Mouse (Mus musculus): Measurements from ENCODE around the gene Nop9.
A peak's percentile ranks its signal among the peaks of the same experiment; 100 is the strongest.

Nop9 gene

DNA sequence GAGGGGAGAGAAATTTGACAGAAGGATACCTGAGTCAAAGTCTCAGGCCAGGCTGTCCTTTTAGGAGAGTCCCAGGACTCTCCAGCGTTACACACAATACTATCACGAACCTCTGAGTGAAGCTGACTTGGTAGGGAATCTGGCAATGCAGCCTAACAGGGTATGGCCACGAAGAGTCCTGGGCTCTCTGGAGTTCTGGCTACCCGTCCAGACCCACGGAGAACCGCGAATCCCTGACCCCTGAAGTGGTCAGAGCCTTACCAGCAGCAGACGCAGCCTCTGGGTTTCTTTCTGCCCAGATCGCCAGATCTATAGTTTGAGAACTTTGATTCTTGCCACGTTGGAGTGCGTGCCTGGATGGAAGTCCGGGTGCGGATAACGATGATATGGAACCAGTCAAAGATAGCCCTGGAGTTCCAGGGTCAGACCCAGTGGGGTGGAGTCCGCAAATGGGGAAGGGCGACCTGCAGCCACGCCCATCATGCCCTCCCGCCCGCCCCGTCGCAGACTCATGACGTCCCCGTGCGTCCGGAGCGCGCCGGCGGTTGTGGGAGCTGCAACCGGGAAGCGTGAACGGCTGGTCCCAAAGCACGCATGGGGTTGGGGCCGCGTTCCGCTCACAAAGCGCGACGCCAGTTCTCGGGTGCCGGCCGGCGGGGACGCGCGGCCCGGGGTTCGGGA, at the start of gene Nop9, which contains the start of gene Dhrs1:
Gene Nop9, plus strand, starts transcription at position 514 of the 681 bp plus-strand sequence.
Gene Dhrs1, minus strand, starts transcription at position 511 of the 681 bp plus-strand sequence.
- DNase-seq (ENCODE audit: low read depth, low spot score), result peak; percentile 90

DNA sequence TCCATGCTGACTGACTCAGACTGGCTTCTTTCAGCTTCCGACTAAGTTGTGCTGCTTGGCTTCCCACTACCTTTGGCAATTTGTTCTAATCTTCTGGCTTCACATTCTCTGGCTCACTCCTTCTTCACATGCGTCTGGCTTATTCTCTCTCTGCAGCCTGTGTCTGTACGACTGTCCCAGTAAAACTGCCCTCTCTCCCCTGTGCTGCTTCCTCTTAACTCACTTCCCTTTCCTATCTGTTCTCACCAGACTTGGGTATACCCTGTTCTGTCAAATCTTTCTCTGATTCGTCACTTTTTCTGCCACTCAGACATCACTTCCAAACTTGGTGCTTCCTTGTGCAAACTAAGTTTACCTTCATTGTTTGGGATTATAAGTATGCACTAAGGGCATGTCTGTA, 48.3 kb upstream of the Nop9 start:
- DNase-seq (ENCODE audit: low read depth, low spot score), result no peak

- DNase-seq (ENCODE audit: low read depth, low spot score), result no peak
Observed at GRCm38 (mm10) chr14:55701131-55701530, 44.4 kb upstream of the Nop9 start.

GRCm38 (mm10) chr14:55702761-55703160, 42.7 kb upstream of the Nop9 start:
- peak; percentile 50 for DNase-seq (ENCODE audit: low read depth, low spot score)

DNA sequence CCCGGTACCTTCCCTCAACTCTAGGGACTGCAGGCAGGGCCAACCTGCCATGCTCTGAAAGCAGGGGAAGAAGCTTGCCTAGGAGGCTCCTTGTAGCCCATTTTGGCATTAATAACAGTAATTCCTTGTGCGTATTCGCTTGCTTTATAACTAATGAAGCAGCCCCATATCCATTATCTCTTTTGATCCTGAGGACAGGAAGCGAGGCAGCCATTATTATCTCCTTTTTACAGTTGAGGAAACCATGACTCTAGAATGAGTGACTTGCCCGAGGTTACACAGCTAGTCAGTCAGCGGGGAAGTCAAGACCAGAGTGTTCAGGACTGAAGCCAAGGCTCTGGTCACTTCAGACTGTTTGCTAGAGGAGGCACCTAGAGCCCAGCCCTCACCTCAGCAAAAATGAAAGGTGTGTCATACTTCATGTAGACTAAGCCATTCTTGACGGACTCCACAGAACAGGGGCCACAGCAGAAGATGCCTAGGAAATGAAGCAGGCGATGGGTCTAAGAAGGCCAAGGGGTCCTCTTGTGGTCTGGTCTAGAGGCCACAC, 39.4 kb upstream of the Nop9 start:
- DNase-seq (ENCODE audit: low read depth, low spot score), result no peak

- DNase-seq (ENCODE audit: low read depth, low spot score), result no peak
Observed at GRCm38 (mm10) chr14:55707397-55707796, 38.1 kb upstream of the Nop9 start.

- DNase-seq (ENCODE audit: low read depth, low spot score), result peak; percentile 99
Observed at GRCm38 (mm10) chr14:55709509-55709908, 36.0 kb upstream of the Nop9 start.

DNA sequence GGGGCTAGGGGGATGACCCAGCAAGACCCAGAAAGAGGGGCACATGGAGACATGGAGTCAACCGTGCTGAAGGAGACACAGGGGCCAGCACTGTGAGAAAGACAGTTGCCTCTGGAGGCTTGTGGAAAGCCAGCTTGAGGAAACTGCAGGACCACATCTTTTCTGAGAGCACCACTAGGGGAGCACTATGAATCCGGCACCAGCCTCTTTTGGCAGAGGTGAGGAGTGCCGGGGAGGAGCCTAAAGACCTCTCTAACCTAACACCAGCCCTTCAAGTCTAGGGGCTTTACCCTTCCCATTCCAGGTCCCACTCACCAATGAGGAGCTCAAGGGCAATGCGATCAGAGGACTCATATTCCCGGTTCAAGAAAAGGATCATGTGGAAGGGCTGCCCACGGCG, 33.7 kb upstream of the Nop9 start:
- DNase-seq (ENCODE audit: low read depth, low spot score), result peak; percentile 84

DNA sequence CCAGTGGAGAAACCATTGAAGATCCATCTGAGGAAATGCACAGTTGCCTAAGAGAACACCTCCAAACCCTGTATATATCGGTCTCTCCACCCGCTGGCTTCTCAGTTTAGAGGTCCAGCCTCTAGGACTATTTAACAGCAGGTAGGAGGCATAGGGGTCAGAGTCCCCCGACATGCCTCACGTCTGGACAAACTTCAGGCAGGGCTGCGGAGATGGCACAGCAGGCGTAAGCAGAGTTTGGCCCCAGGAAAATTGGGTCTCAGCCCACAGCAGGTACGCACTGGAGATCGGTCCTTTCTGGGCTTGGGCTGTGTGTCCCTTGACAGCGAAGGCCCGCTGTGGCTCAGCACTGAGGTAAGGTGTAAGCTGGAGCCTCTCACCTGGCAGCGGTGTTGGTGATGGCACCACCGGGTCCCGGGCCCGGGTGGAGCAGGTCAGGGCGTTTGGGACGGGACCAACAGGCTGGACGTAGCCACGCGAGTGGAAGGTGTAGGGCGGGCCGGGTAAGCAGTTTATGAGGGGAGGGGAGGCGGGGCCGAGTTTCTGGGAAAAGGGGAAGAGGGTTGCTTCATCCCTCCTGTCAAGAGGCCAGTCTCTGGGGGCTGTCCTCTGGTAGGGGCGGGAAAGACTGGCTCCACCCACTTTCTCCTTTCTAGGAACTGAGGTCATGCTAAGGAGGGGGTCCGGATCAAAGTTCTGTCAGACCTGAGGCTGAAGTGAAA, 32.3 kb upstream of the Nop9 start:
- DNase-seq (ENCODE audit: low read depth, low spot score), result peak; percentile 90

GRCm38 (mm10) chr14:55713729-55714122, 31.8 kb upstream of the Nop9 start, which contains the start of gene Tgm1:
Gene Tgm1, minus strand, starts transcription at chr14:55713926.
- DNase-seq (ENCODE audit: low read depth, low spot score), result no peak

- DNase-seq (ENCODE audit: low read depth, low spot score), result peak; percentile 70
Observed at GRCm38 (mm10) chr14:55714893-55715292, 30.6 kb upstream of the Nop9 start.

DNA sequence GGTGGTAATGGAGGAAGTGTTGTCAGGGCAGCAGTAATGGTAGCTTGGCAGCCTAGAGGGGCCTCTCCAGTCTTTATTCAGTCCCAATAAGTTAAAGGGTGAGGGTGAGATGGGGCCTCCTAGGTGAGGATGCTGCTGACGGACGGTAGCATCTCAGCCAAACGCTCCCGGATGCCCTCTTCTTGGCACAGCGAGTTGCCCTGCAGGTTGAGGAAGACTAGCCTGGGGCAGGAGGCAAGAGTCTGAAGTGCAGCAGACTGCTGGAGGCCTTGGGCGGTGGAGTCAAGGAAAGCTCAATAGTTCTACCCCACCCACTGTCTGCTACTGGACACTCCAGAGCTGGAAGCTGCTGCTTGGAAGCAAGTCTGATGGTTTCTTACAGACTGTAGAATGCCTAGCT, 29.2 kb upstream of the Nop9 start:
- DNase-seq (ENCODE audit: low read depth, low spot score), result no peak

DNA sequence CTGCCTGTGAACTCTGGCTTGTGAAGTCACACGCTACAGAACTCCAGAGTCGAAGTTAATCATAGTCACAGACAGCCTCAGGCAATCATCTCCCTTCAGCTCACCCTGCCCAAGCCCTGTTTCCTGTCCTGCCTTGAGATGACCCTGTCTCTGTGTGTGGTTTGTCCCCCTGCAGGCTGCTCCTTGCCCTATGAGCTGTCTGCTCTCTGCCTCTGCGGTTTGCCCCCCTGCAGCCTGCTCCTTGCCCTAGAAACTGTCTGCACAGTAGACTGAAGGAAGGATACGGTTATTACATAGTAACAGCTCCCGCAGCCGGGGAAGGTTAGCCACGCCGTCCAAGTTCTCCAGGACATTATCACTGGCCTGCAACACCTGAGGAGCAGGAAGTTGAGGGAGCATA, 28.6 kb upstream of the Nop9 start:
- DNase-seq (ENCODE audit: low read depth, low spot score), result no peak

- peak; percentile 66 for DNase-seq (ENCODE audit: low read depth, low spot score)
Observed at GRCm38 (mm10) chr14:55719737-55720136, 25.8 kb upstream of the Nop9 start.

DNA sequence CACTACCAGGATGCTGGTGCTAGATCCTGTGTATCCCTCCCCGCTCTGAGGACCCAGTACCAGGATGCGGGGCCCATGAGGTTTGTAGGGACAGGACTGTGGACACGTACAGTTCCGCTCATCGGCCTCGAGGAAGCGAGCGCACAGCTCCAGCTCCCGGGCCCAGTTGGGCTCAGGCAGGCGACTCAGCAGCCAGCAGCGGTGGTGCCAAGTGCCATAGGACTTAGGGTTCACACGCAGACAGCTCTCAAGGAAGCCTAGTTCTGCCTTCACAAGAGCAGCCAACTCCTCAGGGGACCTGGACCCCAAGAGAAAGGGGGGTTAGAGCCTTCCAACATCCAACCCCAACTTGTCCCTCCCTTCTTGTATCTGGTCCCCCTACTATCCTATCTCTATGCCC, 24.8 kb upstream of the Nop9 start:
- DNase-seq (ENCODE audit: low read depth, low spot score), result no peak

- DNase-seq (ENCODE audit: low read depth, low spot score), result no peak
Observed at GRCm38 (mm10) chr14:55721076-55721475, 24.4 kb upstream of the Nop9 start.

- peak; percentile 97 for DNase-seq (ENCODE audit: low read depth, low spot score)
Observed at GRCm38 (mm10) chr14:55721700-55722437, 23.6 kb upstream of the Nop9 start, which contains the start of gene Rabggta. Gene Rabggta, minus strand, starts transcription at chr14:55722263.

DNA sequence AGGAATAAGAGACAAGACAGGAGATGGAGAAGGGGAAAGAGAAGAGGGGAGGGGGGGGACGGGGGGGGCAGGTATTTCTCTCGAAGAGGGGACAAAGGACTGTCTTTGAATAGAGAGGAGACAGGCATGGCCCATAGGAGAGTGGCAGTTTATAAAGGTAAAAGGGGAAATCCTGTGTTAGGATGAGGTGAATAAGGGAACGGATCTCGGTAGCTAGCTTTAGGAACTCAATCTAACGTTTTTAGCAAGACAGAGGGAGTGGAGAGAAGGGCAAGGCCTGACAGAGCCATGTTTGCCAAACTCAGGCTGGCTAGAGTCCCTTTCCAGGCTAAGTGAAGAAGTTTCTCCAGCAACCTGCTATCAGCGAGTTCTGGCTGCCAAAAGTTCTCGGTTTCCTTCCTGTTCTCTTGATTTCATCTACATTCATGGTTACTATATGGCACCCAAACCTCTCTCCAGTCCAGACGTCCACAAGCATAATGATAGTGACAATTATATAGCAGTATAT, 23.0 kb upstream of the Nop9 start:
- no peak for DNase-seq (ENCODE audit: low read depth, low spot score)

- DNase-seq (ENCODE audit: low read depth, low spot score), result no peak
Observed at GRCm38 (mm10) chr14:55723433-55723832, 22.1 kb upstream of the Nop9 start.

DNA sequence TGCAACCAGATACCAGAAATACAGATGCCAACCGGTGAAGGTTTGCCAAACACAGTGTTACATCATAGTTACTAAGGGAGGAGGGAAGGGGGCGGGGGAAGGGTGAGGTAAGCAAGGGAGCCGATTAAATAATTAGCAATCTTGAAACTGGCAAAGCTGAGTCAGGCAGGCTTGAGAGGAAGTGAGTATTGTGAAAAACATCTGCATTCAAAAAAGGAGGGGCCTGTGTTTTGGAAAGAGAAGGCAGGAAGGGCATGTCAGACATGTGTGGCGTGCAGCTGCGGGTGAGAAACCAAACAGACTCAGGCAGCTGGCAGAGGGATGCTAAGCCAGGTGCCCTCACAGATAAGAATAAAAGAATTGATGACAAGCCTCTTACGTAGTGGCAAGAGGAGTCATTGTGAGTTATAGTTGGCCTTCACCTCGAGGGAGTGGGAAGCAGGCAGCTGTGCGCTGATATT, 21.1 kb upstream of the Nop9 start:
- no peak for DNase-seq (ENCODE audit: low read depth, low spot score)

DNA sequence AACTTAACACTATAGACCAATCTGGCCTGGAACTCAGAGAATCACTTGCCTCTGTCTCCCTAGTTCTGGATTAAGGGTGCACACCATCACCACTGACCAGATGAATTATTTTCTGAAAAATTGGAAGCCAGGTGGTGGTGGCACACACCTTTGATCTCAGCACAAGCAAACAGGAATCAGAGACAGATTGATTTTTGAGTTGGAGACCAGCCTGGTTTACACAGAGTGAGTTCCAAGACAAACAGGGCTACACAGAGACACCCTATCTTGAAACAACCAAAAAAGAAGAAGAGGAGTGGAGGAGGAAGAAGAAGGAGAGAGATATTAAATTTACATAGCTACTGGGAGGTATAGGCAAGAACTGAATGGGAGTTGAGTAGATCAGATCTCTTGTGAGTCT, 19.2 kb upstream of the Nop9 start:
- no peak for DNase-seq (ENCODE audit: low read depth, low spot score)
